Mouse (Mus musculus) olfactory bulb, adult 2 months (tissue): ENCODE measurements around the gene Prkaca. TPM values are rescaled to one million over a fixed set of nuclear protein-coding genes. Genes with fewer than 3 reads are reported as not detected.

Source experiments
- H3K27ac ChIP-seq: fragments of 200-500 bp; 2 replicates; pipeline ENCODE4 v1.5.1; 2012; ENCODE audit warnings: low read depth, low read length; ENCODE audit not compliant: insufficient read depth
- H3K4me1 ChIP-seq: fragments of 200-500 bp; 2 replicates; pipeline ENCODE4 v1.6.1; 2012; ENCODE audit warnings: low read length; ENCODE audit not compliant: control insufficient read depth, insufficient read depth
- H3K4me3 ChIP-seq: fragments of 200-500 bp; 2 replicates; pipeline ENCODE4 v1.5.1; 2012; ENCODE audit warnings: mild to moderate bottlenecking, low read depth, low read length, moderate library complexity; ENCODE audit not compliant: insufficient read depth
- CTCF ChIP-seq: fragments of 200-500 bp; IDR thresholded peaks from 2 replicates; pipeline ENCODE4 v1.5.1; 2012; ENCODE audit warnings: low read depth, mild to moderate bottlenecking, low read length, moderate library complexity; ENCODE audit not compliant: insufficient read depth
- POLR2A ChIP-seq: fragments of 200-500 bp; IDR thresholded peaks from 2 replicates; pipeline ENCODE4 v1.6.1; 2012; ENCODE audit warnings: mild to moderate bottlenecking, low read depth, low read length, moderate library complexity; ENCODE audit not compliant: insufficient read depth
- WGBS: fragments of 180-500 bp; shearing (Covaris S2); methylation state at CpG from one replicate; pipeline ENCODE4 v1.1.7; 2018; 5-methylcytosine and 5-hydroxymethylcytosine counted together
- polyA plus RNA-seq: library from polyadenylated mRNA; stranded (reverse); fragments of >200 nt; gene quantifications from 2 replicates; pipeline ENCODE4 v1.2.4, GENCODE M21; 2012; ENCODE audit warnings: low replicate concordance; ENCODE audit not compliant: missing spikeins, insufficient read depth, insufficient read length

Prkaca gene
- polyA plus RNA-seq, 1 experiment: not detected

GRCm38 (mm10) chr8:84042066-84042947, 69.5 kb downstream of the Prkaca start, which contains the start of gene Il27ra:
TSS of gene Il27ra (minus strand) at chr8:84042589.
- Histone ChIP-seq H3K27ac (no peak within 1 kb of the TSS), H3K4me1 (peaks cover 15% of the 10 kb centered on the region), H3K4me3 (peak within 1 kb of the TSS; percentile 41)
- TF ChIP-seq CTCF (peak; percentile 41; the same call in 1 of the 2 replicates), POLR2A (no peak)
- 5% methylated on average over 40 of the region's 40 CpGs for WGBS

- H3K27ac ChIP-seq: no peak overlapping the region
- WGBS: 44% methylated on average over 12 of the region's 12 CpGs
- TF ChIP-seq CTCF: no peak
- no peak for TF ChIP-seq POLR2A
- peak overlapping the region; percentile 41; the same call in 1 of the 2 replicates for H3K4me3 ChIP-seq
- peaks cover 15% of the 10 kb centered on the region for H3K4me1 ChIP-seq
Measured at GRCm38 (mm10) chr8:84042948-84043342, 70.2 kb downstream of the Prkaca start.

- Histone ChIP-seq H3K27ac (no peak overlapping the region), H3K4me1 (peaks cover 15% of the 10 kb centered on the region), H3K4me3 (no peak overlapping the region)
- WGBS: 38% methylated on average over 7 of the region's 7 CpGs
- no peak for TF ChIP-seq POLR2A
- TF ChIP-seq CTCF: no peak
Measured at GRCm38 (mm10) chr8:84044103-84044502, 71.3 kb downstream of the Prkaca start.

GRCm38 (mm10) chr8:84044900-84045299, 72.1 kb downstream of the Prkaca start, which contains the start of gene Rln3:
TSS of gene Rln3 (minus strand) at chr8:84045000.
- no peak within 1 kb of the TSS for H3K27ac ChIP-seq
- H3K4me1 ChIP-seq: peaks cover 15% of the 10 kb centered on the region
- no peak for TF ChIP-seq POLR2A
- no peak for TF ChIP-seq CTCF
- whole genome bisulfite sequencing: 40% methylated on average over 9 of the region's 9 CpGs
- H3K4me3 ChIP-seq: no peak within 1 kb of the TSS

Other genes starting within 250 kb of the Prkaca start
- not detected in 2 replicates for gene Adgre5, start 231.7 kb upstream of the Prkaca start, polyA plus RNA-seq
- 113 TPM in 1 of 2 replicates, not detected in the other for gene Adgrl1, start 72.9 kb upstream of the Prkaca start, polyA plus RNA-seq
- gene Gm10644, start 17.8 kb upstream of the Prkaca start, polyA plus RNA-seq: not detected in 2 replicates
- not detected in 2 replicates for gene Asf1b, start 17.5 kb upstream of the Prkaca start, polyA plus RNA-seq
- gene Samd1, start 24.7 kb downstream of the Prkaca start, polyA plus RNA-seq: not detected in 2 replicates
- gene 1700067K01Rik, start 28.5 kb downstream of the Prkaca start, polyA plus RNA-seq: not detected in 2 replicates
- not detected in 2 replicates for gene 2210011C24Rik, start 39.2 kb downstream of the Prkaca start, polyA plus RNA-seq
- not detected in 2 replicates for gene Palm3, start 48.5 kb downstream of the Prkaca start, polyA plus RNA-seq
- gene Il27ra, start 69.6 kb downstream of the Prkaca start, polyA plus RNA-seq: not detected in 2 replicates
- gene Rln3, start 72.0 kb downstream of the Prkaca start, polyA plus RNA-seq: not detected in 2 replicates
- not detected in 2 replicates for gene Gm10643, start 92.1 kb downstream of the Prkaca start, polyA plus RNA-seq
- gene Rfx1, start 93.8 kb downstream of the Prkaca start, polyA plus RNA-seq: not detected in 2 replicates
- gene Dcaf15, start 131.8 kb downstream of the Prkaca start, polyA plus RNA-seq: not detected in 2 replicates
- gene Podnl1, start 153.0 kb downstream of the Prkaca start, polyA plus RNA-seq: not detected in 2 replicates
- gene Cc2d1a, start 174.9 kb downstream of the Prkaca start, polyA plus RNA-seq: not detected in 2 replicates
- gene 4930432K21Rik, start 175.0 kb downstream of the Prkaca start, polyA plus RNA-seq: not detected in 2 replicates
- not detected in 2 replicates for gene Nanos3, start 212.2 kb downstream of the Prkaca start, polyA plus RNA-seq